Mouse (Mus musculus) kidney, adult 2 months (tissue): ENCODE measurements around the gene Nptx1. TPM values are rescaled to one million over a fixed set of nuclear protein-coding genes. Genes with fewer than 3 reads are reported as not detected.

Source experiments
- DNase-seq: peaks from one replicate; pipeline ENCODE4 v3.0.0; 2021
- H3K27ac ChIP-seq: fragments of 200-500 bp; 2 replicates; pipeline ENCODE4 v1.5.1; 2012; ENCODE audit warnings: low read depth, low read length, control low read depth, inconsistent platforms; ENCODE audit not compliant: insufficient read depth
- H3K27me3 ChIP-seq: fragments of 200-500 bp; replicated peaks from 2 replicates; pipeline ENCODE4 v1.6.1; 2012; ENCODE audit warnings: mild to moderate bottlenecking, moderate library complexity, low read length, inconsistent platforms; ENCODE audit not compliant: control insufficient read depth, insufficient read depth
- H3K36me3 ChIP-seq: fragments of 200-500 bp; 2 replicates; pipeline ENCODE4 v1.6.1; 2012; ENCODE audit warnings: mild to moderate bottlenecking, moderate library complexity, low read length, inconsistent platforms; ENCODE audit not compliant: control insufficient read depth, insufficient read depth
- H3K4me1 ChIP-seq: fragments of 200-500 bp; 2 replicates; pipeline ENCODE4 v1.6.1; 2011; ENCODE audit warnings: low read length; ENCODE audit not compliant: control insufficient read depth, insufficient read depth
- H3K4me3 ChIP-seq: fragments of 200-500 bp; 2 replicates; pipeline ENCODE4 v1.5.1; 2011; ENCODE audit warnings: mild to moderate bottlenecking, low read depth, low read length, control low read depth; ENCODE audit not compliant: insufficient read depth
- CTCF ChIP-seq: fragments of 200-500 bp; conservative IDR thresholded peaks from 2 replicates; pipeline ENCODE4 v1.5.1; 2011; ENCODE audit warnings: low read depth, mild to moderate bottlenecking, control low read depth, low read length, moderate library complexity, mixed read lengths; ENCODE audit not compliant: insufficient read depth, insufficient read length
- POLR2A ChIP-seq: fragments of 200-500 bp; IDR thresholded peaks from one replicate; pipeline ENCODE4 v1.6.1; 2011; ENCODE audit warnings: low read depth, low read length, control low read depth
- WGBS: fragments of 180-500 bp; shearing (Covaris S2); methylation state at CpG from one replicate; pipeline ENCODE4 v1.1.7; 2018; 5-methylcytosine and 5-hydroxymethylcytosine counted together
- polyA plus RNA-seq: library from polyadenylated mRNA; depleted of rRNA; stranded (reverse); fragments of >200 nt; gene quantifications from 2 replicates; pipeline ENCODE4 v1.2.3, GENCODE M21; 2012

Gene Nptx1
- polyA plus RNA-seq, 1 experiment, result 0.08 TPM

- no peak for DNase-seq
- Histone ChIP-seq H3K27ac (no peak overlapping the region), H3K36me3 (no peaks in the 10 kb centered on the region), H3K4me3 (no peak overlapping the region), H3K4me1 (no peaks in the 10 kb centered on the region), H3K27me3 (no peaks in the 10 kb centered on the region)
- WGBS, result 81% methylated on average over 16 of the region's 16 CpGs
- TF ChIP-seq CTCF, result no peak
- no peak for TF ChIP-seq POLR2A
These were observed 31.5 kb downstream of the Nptx1 start for GRCm38 (mm10) chr11:119515823-119516676.

GRCm38 (mm10) chr11:119514967-119515636 is 32.5 kb downstream of the Nptx1 start:
- no peak for DNase-seq
- TF ChIP-seq POLR2A (no peak), CTCF (no peak)
- Histone ChIP-seq H3K36me3 (no peaks in the 10 kb centered on the region), H3K27me3 (no peaks in the 10 kb centered on the region), H3K4me1 (no peaks in the 10 kb centered on the region), H3K27ac (no peak overlapping the region), H3K4me3 (no peak overlapping the region)
- 11% methylated on average over 21 of the region's 21 CpGs for WGBS

GRCm38 (mm10) chr11:119514108-119514860 is 33.3 kb downstream of the Nptx1 start:
- Histone ChIP-seq H3K4me3 (no peak overlapping the region), H3K4me1 (no peaks in the 10 kb centered on the region), H3K36me3 (no peaks in the 10 kb centered on the region), H3K27ac (no peak overlapping the region), H3K27me3 (no peaks in the 10 kb centered on the region)
- 49% methylated on average over 16 of the region's 16 CpGs for WGBS
- no peak for TF ChIP-seq CTCF
- no peak for TF ChIP-seq POLR2A
- no peak for DNase-seq

- H3K27me3 ChIP-seq, result no peaks in the 10 kb centered on the region
- no peak overlapping the region for H3K27ac ChIP-seq
- no peaks in the 10 kb centered on the region for H3K36me3 ChIP-seq
- H3K4me1 ChIP-seq, result no peaks in the 10 kb centered on the region
- no peak for DNase-seq
- TF ChIP-seq POLR2A (no peak), CTCF (no peak)
- WGBS, result 21% methylated on average over 9 of the region's 9 CpGs
- H3K4me3 ChIP-seq, result no peak overlapping the region
These were observed 34.4 kb downstream of the Nptx1 start for GRCm38 (mm10) chr11:119513038-119513659.

- DNase-seq, result no peak
- no peaks in the 10 kb centered on the region for H3K4me1 ChIP-seq
- WGBS, result 84% methylated on average over 5 of the region's 5 CpGs
- H3K27ac ChIP-seq, result no peak overlapping the region
- H3K27me3 ChIP-seq, result no peaks in the 10 kb centered on the region
- H3K4me3 ChIP-seq, result no peak overlapping the region
- no peak for TF ChIP-seq CTCF
- TF ChIP-seq POLR2A, result no peak
- H3K36me3 ChIP-seq, result no peaks in the 10 kb centered on the region
These were observed 38.3 kb downstream of the Nptx1 start for GRCm38 (mm10) chr11:119509165-119509776.

- TF ChIP-seq CTCF (no peak), POLR2A (no peak)
- H3K4me1 ChIP-seq, result no peaks in the 10 kb centered on the region
- DNase-seq, result no peak
- H3K36me3 ChIP-seq, result no peaks in the 10 kb centered on the region
- 89% methylated on average over 8 of the region's 8 CpGs for WGBS
- no peak overlapping the region for H3K4me3 ChIP-seq
- H3K27ac ChIP-seq, result no peak overlapping the region
- H3K27me3 ChIP-seq, result no peaks in the 10 kb centered on the region
These were observed 39.8 kb downstream of the Nptx1 start for GRCm38 (mm10) chr11:119507772-119508171.
